ENCODE assay signal across 13 mouse cellular contexts in genomic region chr16:52418568-52419158, GRCm38 (mm10). TPM values are rescaled to one million over a fixed set of nuclear protein-coding genes. Genes with fewer than 3 reads are reported as not detected.
DNase-seq lines count a peak whose midpoint lies in the region; ATAC-seq and TF ChIP-seq lines count a peak whose summit lies in the region.
"Had no signal": no experiment of that assay in that cellular context is flagged by ENCODE, and none has a peak within 500 bp of the region (broad histone marks: within the 10 kb centered on the region; RNA-seq: fewer than 3 reads in every experiment).

No protein-coding gene starts in this region.

- H3K4me1 ChIP-seq in kidney, postnatal 0 days (replicated peaks; ENCODE audit: insufficient read depth, low read length) = 0 out of 2 replicates have a peak, but pooled peaks cover 6% of the 10 kb centered on the region
- H3K4me1 ChIP-seq in kidney, embryonic 14.5 days (ENCODE audit: control insufficient read depth, insufficient read depth, low read length) = no peaks in the 10 kb centered on the region
- peaks cover 4% of the 10 kb centered on the region for H3K4me1 ChIP-seq in lung, adult 2 months (ENCODE audit: control insufficient read depth, insufficient read depth, low read length)
- H3K4me1 ChIP-seq: limb, embryonic 12.5 days had no signal

- no peak for TF ChIP-seq POLR2A in lung, adult 2 months (IDR thresholded peaks at IDR 0.05; ENCODE audit: borderline replicate concordance, extremely low read depth, low read depth, low read length)

- DNase-seq in kidney, postnatal 0 days (ENCODE audit: low spot score) = peak; percentile 29
- peak; percentile 67 for DNase-seq in 416B (ENCODE audit: low read depth)
- peak; percentile 44 for DNase-seq in NIH3T3 (ENCODE audit: low read depth)
- no peak for DNase-seq in left cerebral cortex, postnatal 25 days (ENCODE audit: low spot score in 2 of 2)
- no peak for DNase-seq in layer of hippocampus, adult 9-10 months (ENCODE audit: low spot score)
- DNase-seq in lung, adult 2 months = no peak
- DNase-seq: heart, postnatal 4 days; kidney, adult 8-10 months; spleen, adult 18-20 months had no signal

- TF ChIP-seq CTCF in kidney, postnatal 0 days (IDR thresholded peaks at IDR 0.05; ENCODE audit: low read depth) = no peak
- no peak for TF ChIP-seq CTCF in lung, adult 2 months (IDR thresholded peaks at IDR 0.05; ENCODE audit: insufficient read depth, low read length)

- no peak overlapping the region for H3K9ac ChIP-seq in kidney, postnatal 0 days (ENCODE audit: low read depth, low read length)
- H3K9ac ChIP-seq in kidney, embryonic 14.5 days (ENCODE audit: low read depth, low read length) = no peak overlapping the region
- H3K9ac ChIP-seq: limb, embryonic 12.5 days had no signal

- H3K4me2 ChIP-seq in kidney, postnatal 0 days (ENCODE audit: low read length) = no peak overlapping the region
- H3K4me2 ChIP-seq in kidney, embryonic 14.5 days (replicated peaks; ENCODE audit: low read depth, low read length) = no peak overlapping the region
- H3K4me2 ChIP-seq: limb, embryonic 12.5 days had no signal

- no peak; the same call in 1 of the 2 replicates for ATAC-seq in kidney, postnatal 0 days (replicated peaks; ENCODE audit: low FRiP score, low read depth)
- ATAC-seq in kidney, embryonic 14.5 days (ENCODE audit: low FRiP score, low TSS enrichment) = no peak
- peak; percentile 81 for ATAC-seq in inflammation-experienced regulatory T-cells, adult 6 months

- no peak overlapping the region for H3K27ac ChIP-seq in kidney, postnatal 0 days
- H3K27ac ChIP-seq in kidney, embryonic 14.5 days (ENCODE audit: low read depth, low read length) = no peak overlapping the region
- H3K27ac ChIP-seq: limb, embryonic 12.5 days had no signal

- H3K9me3 ChIP-seq in kidney, postnatal 0 days (replicated peaks; ENCODE audit: low read length) = no peaks in the 10 kb centered on the region
- no peaks in the 10 kb centered on the region for H3K9me3 ChIP-seq in kidney, embryonic 14.5 days (ENCODE audit: control insufficient read depth, low read length)
- H3K9me3 ChIP-seq: limb, embryonic 12.5 days had no signal

- H3K27me3 ChIP-seq in kidney, postnatal 0 days (ENCODE audit: insufficient read depth, low read length) = no peaks in the 10 kb centered on the region
- no peaks in the 10 kb centered on the region for H3K27me3 ChIP-seq in kidney, embryonic 14.5 days (ENCODE audit: control insufficient read depth, insufficient read depth, low read length)
- H3K27me3 ChIP-seq: limb, embryonic 12.5 days had no signal

- H3K36me3 ChIP-seq in kidney, postnatal 0 days (ENCODE audit: insufficient read depth, low read length) = no peaks in the 10 kb centered on the region
- H3K36me3 ChIP-seq in kidney, embryonic 14.5 days (ENCODE audit: control insufficient read depth, insufficient read depth, low read length) = no peaks in the 10 kb centered on the region
- H3K36me3 ChIP-seq: limb, embryonic 12.5 days had no signal

- 49% methylated on average over 5 of the region's 5 CpGs for WGBS in kidney, postnatal 0 days
- 59% methylated on average over 5 of the region's 5 CpGs for WGBS in kidney, embryonic 14.5 days
- WGBS in lung, adult 2 months = 31% methylated on average over 5 of the region's 5 CpGs

- H3K4me3 ChIP-seq in kidney, postnatal 0 days (replicated peaks; ENCODE audit: low read depth, low read length) = no peak overlapping the region
- H3K4me3 ChIP-seq in kidney, embryonic 14.5 days (ENCODE audit: low read length) = no peak overlapping the region
- H3K4me3 ChIP-seq in lung, adult 2 months (replicated peaks; ENCODE audit: extremely low read depth, low read depth, low read length) = no peak overlapping the region
- H3K4me3 ChIP-seq: erythroblast, embryonic 14.5 days; limb, embryonic 12.5 days had no signal

- intact Hi-C loops in left cerebral cortex, postnatal 25 days (cut with DNase I) = no loop called here

RNA-seq across cellular contexts. Expression of gene Alcam, which starts 35.2 kb away (rescaled TPM):
- polyA plus RNA-seq in kidney, postnatal 0 days (2015; fragmentation: Nextera tagmentation; extraction: Ambion mirVana) = 57.7 and 61.7 TPM in 2 replicates
- 101 and 106 TPM in 2 replicates for polyA plus RNA-seq in kidney, embryonic 14.5 days (2014; fragmentation: Nextera tagmentation; extraction: Ambion mirVana)
- polyA plus RNA-seq in inflammation-experienced regulatory T-cells, adult 6 months (2017; shearing (Covaris generic)) = 10 to 100 TPM in 1 of 3 experiments, 1 to 10 TPM in 2; 5.1 to 10.4 (median 7.9) TPM
- 100 to 1,000 TPM; 163 to 183 TPM for total RNA-seq in left cerebral cortex, postnatal 25 days (2021)
- 81.9 and 82.2 TPM in 2 replicates for polyA plus RNA-seq in lung, adult 2 months (2012; rRNA removed)

Comparison
In these comparisons a context has a peak if more than half of its experiments do, and no peak if none do; other contexts are left out.
1. DNase-seq: peak in kidney, postnatal 0 days (single experiment), 416B (single experiment) and NIH3T3 (single experiment); none in left cerebral cortex, postnatal 25 days (0 of 2), layer of hippocampus, adult 9-10 months (single experiment) and lung, adult 2 months (single experiment).